Mouse (Mus musculus): ENCODE measurements around the gene Tbc1d10b. TPM values are rescaled to one million over a fixed set of nuclear protein-coding genes. Genes with fewer than 3 reads are reported as not detected.
A peak's percentile ranks its signal among the peaks of the same experiment; 100 is the strongest.
"Not testable (repeated sequence)": the region's sequence is repeated elsewhere in the genome, so short reads cannot be mapped to it uniquely, and the experiment has no call there.

The Tbc1d10b gene
- 100 to 1,000 TPM in 1 of 2 experiments, 10 to 100 TPM in 1; 93.5 to 106 TPM for total RNA-seq (2021)
- long read RNA-seq, transcript Tbc1d10b-201 (9 exons, 3,614 nt), result major isoform, 141 of 168 reads
- long read RNA-seq, partial matches to known transcripts, result 1 of 168 reads
- long read RNA-seq, other reads (novel, unspliced or antisense), result 26 of 168 reads

DNA sequence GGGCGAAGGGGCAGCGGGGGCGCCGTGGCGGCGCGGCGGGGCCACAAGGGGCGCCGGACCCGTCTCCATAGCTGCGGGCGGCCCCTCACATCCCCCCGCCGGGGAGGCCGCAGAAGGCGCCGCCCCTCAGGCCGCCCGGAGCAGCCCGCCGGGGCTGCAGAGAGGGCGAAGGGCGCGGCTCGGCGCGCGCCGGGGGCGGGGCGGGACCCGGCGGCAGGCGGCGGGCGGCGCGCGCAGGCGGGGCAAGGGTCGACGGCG is at the start of gene Tbc1d10b:
Gene Tbc1d10b (minus strand): TSS at position 174 of the 258 bp plus-strand sequence.
- peak in 1 of 2 experiments; percentile 50 for DNase-seq (ENCODE audit: low spot score in 2 of 2)

- no peak for DNase-seq (ENCODE audit: low spot score in 2 of 2)
Observed at GRCm38 (mm10) chr7:127256518-127256917, 48.2 kb upstream of the Tbc1d10b start.

DNA sequence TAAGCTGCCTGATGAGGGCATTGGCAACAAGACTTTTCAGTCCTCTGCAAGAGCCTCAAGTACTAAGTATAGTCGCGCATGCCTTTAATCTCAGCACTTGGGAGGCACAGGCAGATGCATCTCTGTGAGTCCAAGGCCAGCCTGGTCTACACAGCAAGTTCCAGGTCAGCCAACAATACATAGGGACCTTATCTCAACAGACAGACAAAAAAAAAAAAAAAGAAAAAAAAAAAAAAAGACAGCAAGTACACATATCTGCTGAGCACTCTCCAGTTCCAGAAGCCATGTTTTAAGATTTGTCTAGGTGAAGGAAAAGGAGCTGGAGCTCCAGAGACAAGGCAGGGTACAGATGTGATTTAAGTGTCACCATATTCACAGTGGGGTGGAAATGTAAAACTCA is 47.7 kb upstream of the Tbc1d10b start:
- DNase-seq (ENCODE audit: low spot score in 2 of 2), result no peak

- DNase-seq (ENCODE audit: low spot score in 2 of 2), result no peak
Observed at GRCm38 (mm10) chr7:127255008-127255407, 46.7 kb upstream of the Tbc1d10b start.

DNA sequence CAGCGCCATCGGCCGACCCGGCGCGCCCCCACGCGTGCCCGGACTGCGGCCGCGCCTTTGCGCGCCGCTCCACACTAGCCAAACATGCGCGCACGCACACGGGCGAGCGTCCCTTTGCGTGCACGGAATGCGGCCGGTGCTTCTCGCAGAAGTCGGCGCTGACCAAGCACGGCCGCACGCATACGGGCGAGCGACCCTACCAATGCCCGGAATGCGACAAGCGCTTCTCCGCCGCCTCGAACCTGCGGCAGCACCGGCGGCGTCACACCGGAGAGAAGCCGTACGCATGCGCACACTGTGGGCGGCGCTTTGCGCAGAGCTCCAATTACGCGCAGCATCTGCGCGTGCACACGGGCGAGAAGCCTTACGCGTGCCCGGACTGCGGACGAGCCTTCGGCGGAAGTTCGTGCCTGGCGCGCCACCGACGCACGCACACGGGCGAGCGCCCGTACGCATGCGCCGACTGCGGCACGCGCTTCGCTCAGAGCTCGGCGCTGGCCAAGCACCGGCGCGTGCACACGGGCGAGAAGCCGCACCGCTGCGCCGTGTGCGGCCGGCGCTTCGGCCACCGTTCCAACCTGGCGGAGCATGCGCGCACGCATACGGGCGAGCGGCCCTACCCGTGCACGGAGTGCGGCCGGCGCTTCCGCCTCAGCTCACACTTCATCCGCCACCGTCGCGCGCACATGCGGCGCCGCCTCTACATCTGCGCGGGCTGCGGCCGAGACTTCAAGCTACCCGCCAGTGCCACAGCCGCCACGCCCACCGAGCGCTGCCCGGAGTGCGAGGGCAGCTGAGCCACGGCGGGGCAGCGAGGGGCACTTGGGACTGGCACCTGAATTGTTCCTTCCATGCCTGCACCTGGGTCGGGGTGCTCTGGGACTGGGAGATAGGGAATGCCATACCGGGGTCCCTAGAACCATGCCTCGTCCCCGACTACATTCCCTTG is 45.8 kb upstream of the Tbc1d10b start:
- peak; percentile 95 to 96 for DNase-seq (ENCODE audit: low spot score in 2 of 2)

- no peak for DNase-seq (ENCODE audit: low spot score in 2 of 2)
Observed at GRCm38 (mm10) chr7:127253341-127253740, 45.1 kb upstream of the Tbc1d10b start.

- DNase-seq (ENCODE audit: low spot score in 2 of 2), result no peak
Observed at GRCm38 (mm10) chr7:127252414-127252813, 44.1 kb upstream of the Tbc1d10b start.

DNA sequence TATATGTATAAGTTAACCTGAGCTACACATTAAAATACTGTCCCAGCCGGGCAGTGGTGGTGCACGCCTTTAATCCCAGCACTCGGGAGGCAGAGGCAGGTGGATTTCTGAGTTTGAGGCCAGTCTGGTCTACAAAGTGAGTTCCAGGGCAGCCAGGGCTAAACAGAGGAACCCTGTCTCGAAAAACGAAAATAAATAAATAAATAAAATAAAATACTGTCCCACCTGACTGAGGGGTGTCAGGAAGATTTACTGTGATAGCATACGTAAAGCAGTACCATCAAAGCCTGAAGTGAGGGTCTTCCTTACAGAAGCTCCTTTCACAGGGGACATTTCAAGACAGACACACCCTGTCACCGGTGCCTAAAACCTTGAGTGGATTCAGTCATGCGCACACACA is 42.2 kb upstream of the Tbc1d10b start:
- DNase-seq (ENCODE audit: low spot score in 2 of 2), result not testable (repeated sequence)

DNA sequence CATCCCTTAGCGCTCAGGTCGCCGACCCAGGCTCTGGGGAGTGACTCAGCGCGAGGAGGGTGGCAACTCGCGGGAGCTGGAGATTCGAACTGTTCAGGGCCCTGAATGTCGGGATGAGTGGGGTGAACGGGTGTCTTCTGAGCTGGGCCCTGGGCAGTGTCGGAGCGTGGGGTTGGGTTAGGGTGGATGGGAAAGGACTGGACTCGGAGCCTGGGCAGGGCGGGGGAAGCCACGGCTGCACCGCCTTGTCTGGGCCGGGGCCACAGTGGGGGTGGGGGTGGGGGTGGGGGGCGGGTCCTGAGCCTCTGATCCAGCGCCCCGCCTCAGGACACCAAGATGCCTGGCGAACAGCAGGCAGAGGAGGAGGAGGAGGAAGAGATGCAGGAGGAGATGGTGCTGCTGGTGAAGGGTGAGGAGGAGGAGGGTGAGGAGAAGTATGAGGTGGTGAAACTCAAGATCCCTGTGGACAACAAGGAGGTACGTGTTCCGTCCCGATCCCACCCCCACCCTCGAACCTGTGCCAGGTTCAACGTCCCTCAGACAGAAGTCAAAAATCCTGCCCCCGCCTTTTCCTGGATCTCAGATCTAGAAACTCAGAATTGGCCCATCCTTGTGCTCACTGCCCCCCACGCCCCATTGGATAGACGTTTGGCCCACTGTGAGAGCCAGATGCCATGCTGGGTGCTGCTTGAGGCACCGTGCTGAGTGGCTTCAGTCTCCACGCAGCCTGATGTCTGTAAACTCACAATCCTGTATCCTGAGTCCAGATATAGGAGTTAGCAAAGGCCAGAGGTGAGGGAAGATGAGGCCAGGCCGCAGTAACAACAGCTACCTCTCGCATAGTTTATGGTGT is 36.6 kb upstream of the Tbc1d10b start:
- DNase-seq (ENCODE audit: low spot score in 2 of 2), result no peak

DNA sequence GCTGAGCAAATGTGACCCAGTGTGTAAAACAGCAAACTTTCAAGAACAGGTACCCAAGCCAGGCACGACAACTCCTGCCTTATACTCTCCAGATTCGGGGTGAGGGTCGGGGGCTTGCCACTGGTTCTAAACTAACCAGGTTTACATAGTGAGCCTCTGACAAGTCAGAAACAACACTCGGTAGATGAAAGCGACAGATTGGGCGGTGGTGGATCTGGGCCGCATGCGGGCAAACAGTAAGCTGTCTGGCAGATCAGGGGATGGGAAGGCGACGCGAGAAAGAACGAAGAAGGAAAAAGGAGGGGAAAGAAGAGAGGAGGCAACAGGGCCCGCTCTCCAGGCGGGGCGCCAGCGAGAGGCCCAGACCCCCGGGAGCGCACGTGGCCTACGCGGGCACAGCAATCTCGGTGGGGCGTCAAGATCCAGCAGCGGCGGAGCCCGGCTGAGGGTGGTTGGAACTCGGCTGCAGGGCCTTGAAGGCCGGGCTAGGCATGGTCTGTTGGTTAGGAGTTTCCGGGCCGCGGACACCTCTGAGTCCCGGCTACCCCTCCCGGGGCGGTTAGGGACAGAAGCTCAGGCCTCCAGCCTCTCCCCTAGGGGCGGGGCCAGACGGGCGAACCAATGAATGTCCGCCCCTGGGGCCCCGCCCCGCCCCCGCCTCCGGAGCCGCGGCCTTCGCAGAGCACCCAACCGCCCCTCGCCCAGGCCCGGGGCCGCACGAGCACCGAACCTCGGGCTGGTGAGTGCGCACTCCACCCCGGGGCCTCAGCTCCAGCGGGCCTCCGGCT is 35.8 kb upstream of the Tbc1d10b start, which contains the start of gene Zfp771:
Gene Zfp771 (plus strand): TSS at position 405 of the 788 bp plus-strand sequence.
- DNase-seq (ENCODE audit: low spot score in 2 of 2), result peak; percentile 88 to 94

GRCm38 (mm10) chr7:127243361-127243867 is 35.1 kb upstream of the Tbc1d10b start:
- no peak for DNase-seq (ENCODE audit: low spot score in 2 of 2)

DNA sequence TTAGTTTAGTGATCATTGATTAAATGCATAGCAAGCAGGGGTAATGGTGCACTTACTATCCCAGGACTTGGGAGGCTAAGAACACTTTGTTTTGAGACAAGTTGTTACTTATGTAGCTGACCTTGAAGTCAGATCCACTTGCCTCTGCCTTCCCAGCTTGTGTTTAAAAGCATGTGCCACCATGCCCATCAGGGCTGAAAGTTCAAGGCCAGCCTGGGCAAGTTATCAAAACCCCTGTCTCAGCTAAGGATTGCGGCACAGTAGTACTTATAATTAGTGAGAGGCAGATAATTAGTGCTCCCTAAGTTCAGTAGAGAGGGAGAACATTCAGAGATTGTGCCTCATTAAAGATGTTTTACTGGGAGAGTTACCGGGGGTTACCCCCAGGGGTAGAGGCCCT is 26.5 kb upstream of the Tbc1d10b start:
- no peak for DNase-seq (ENCODE audit: low spot score in 2 of 2)

- DNase-seq (ENCODE audit: low spot score in 2 of 2), result no peak
Observed at GRCm38 (mm10) chr7:127233765-127234164, 25.5 kb upstream of the Tbc1d10b start.

DNA sequence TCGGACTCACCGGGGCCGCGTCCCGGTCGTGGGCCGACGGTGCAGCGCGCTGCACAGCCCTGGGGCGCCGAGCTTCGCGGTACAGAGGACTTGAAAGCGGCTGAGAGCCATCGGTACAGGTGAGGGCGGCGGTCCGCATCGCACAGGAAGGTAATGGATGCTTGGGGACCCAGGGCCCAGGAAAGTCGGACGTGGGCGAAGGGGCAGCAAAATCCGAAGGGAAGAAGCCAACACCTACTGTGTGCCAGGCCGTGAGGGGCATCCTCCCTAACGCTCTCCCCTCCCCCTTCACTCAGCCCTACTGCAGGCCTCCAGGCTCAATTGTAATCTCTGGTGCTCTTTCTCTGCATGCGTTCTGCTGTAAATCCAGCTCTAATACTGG is 25.1 kb upstream of the Tbc1d10b start:
- peak in 1 of 2 experiments; percentile 39 for DNase-seq (ENCODE audit: low spot score in 2 of 2)

- peak; percentile 79 to 80 for DNase-seq (ENCODE audit: low spot score in 2 of 2)
Observed at GRCm38 (mm10) chr7:127232622-127233367, 24.5 kb upstream of the Tbc1d10b start, which contains the start of the genes Zfp553 and Sept1. TSS of gene Zfp553 (plus strand) at chr7:127233061. TSS of gene Sept1 (minus strand) at chr7:127233130.

- DNase-seq (ENCODE audit: low spot score in 2 of 2), result no peak
Observed at GRCm38 (mm10) chr7:127231826-127232621, 23.8 kb upstream of the Tbc1d10b start.

GRCm38 (mm10) chr7:127231376-127231775 is 23.1 kb upstream of the Tbc1d10b start:
- DNase-seq (ENCODE audit: low spot score in 2 of 2), result no peak

DNA sequence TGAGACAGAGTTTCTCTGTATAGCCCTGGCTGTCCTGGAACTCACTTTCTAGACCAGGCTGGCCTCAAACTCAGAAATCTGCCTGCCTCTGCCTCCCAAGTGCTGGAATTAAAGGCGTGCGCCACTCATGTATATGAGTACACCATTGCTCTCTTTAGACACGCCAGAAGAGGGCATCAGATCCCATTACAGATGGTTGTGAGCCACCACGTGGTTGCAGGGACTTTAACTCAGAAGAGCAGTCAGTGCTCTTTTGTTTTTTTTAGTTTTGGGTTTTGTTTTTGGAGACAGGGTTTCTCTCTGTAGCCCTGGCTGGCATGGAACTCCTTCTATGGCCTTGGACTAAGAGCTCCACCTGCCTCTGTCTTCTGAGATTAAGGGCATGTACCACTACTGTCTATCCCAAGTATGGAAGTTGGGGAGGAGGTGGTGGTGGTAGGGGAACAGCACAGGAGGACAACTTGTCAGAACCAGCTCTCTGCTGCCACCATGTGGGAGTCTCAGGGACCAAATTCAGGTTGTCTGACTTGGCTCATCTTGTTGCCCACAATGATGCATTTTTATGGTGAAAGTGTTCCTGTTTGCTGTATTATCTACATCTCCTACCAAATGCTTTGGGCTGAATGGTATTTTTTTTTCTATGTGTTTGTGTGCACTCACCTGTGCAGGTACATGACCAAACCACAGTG is 20.5 kb upstream of the Tbc1d10b start:
- peak; percentile 71 to 87 for DNase-seq (ENCODE audit: low spot score in 2 of 2)

Data from layer of hippocampus, adult 18-20 months (tissue).